Mouse (Mus musculus) left cerebral cortex, postnatal 10 days (tissue): ENCODE measurements at regions not wholly inside any gene's neighbourhood (a gene's known extent, or its start where the extent isn't known, plus 50 kb on each side); places are given as distances from the start of the nearest gene placed in this dataset.

ENCODE experiments used
- DNase-seq, 2 experiments: peaks; one replicate each; pipeline ENCODE4 v3.0.0; 2021 to 2022; ENCODE audit warnings: low spot score in 2 of 2, mixed read lengths in 1 of 2; ENCODE audit errors: extremely low spot score in 1 of 2
- intact Hi-C: fragments of 180-260 bp; cut with DNase I; formaldehyde crosslinking; loops from one replicate; pipeline ENCODE4 v1.15.1; 2025

- DNase-seq: no peak
- intact Hi-C loops: no loop called here
Observed at GRCm38 (mm10) chr19:20310653-20311052, 80.1 kb downstream of the Anxa1 start.

- DNase-seq: peak in 1 of 2 experiments; percentile 1
Observed at GRCm38 (mm10) chr19:20300066-20300651, 90.6 kb downstream of the Anxa1 start.

GRCm38 (mm10) chr19:20298431-20298830 is 92.3 kb downstream of the Anxa1 start:
- no peak for DNase-seq
- intact Hi-C loops: no loop called here

More at GRCm38 (mm10) chr19:20300066-20300651, 90.6 kb downstream of the Anxa1 start:
- intact Hi-C loops: no loop called here

GRCm38 (mm10) chr19:20285188-20285587 is 105.6 kb downstream of the Anxa1 start:
- intact Hi-C loops: no loop called here
- no peak for DNase-seq

GRCm38 (mm10) chr19:20283105-20283504 is 107.6 kb downstream of the Anxa1 start:
- intact Hi-C loops: no loop called here
- no peak for DNase-seq

- intact Hi-C loops: no loop called here
- no peak for DNase-seq
Observed at GRCm38 (mm10) chr19:20261586-20261985, 129.2 kb downstream of the Anxa1 start.

- intact Hi-C loops: no loop called here
- no peak for DNase-seq
Observed at GRCm38 (mm10) chr19:20252151-20252550, 138.6 kb downstream of the Anxa1 start.

- DNase-seq: no peak
Observed at GRCm38 (mm10) chr19:20243817-20244216, 146.9 kb downstream of the Anxa1 start.

GRCm38 (mm10) chr19:20241266-20241665 is 149.5 kb downstream of the Anxa1 start:
- intact Hi-C loops: no loop called here
- DNase-seq: no peak

More at GRCm38 (mm10) chr19:20243817-20244216, 146.9 kb downstream of the Anxa1 start:
- intact Hi-C loops: no loop called here

- DNase-seq: no peak
- intact Hi-C loops: no loop called here
Observed at GRCm38 (mm10) chr19:20240471-20240870, 150.3 kb downstream of the Anxa1 start.

GRCm38 (mm10) chr19:20239396-20239795 is 151.3 kb downstream of the Anxa1 start:
- intact Hi-C loops: no loop called here
- DNase-seq: no peak

GRCm38 (mm10) chr19:20226756-20227155 is 164.0 kb downstream of the Anxa1 start:
- DNase-seq: no peak
- intact Hi-C loops: no loop called here

GRCm38 (mm10) chr19:20217389-20217788 is 173.4 kb downstream of the Anxa1 start:
- intact Hi-C loops: no loop called here
- no peak for DNase-seq

GRCm38 (mm10) chr19:20194511-20194910 is 196.2 kb downstream of the Anxa1 start:
- intact Hi-C loops: no loop called here
- no peak for DNase-seq

GRCm38 (mm10) chr19:20181854-20182253 is 208.9 kb downstream of the Anxa1 start:
- intact Hi-C loops: no loop called here
- DNase-seq: no peak

- DNase-seq: no peak
- intact Hi-C loops: no loop called here
Observed at GRCm38 (mm10) chr19:20161502-20161901, 229.2 kb downstream of the Anxa1 start.

- intact Hi-C loops: no loop called here
- no peak for DNase-seq
Observed at GRCm38 (mm10) chr19:20156398-20156937, 234.3 kb downstream of the Anxa1 start.

- intact Hi-C loops: no loop called here
- no peak for DNase-seq
Observed at GRCm38 (mm10) chr19:20139506-20139905, 251.2 kb downstream of the Anxa1 start.

- no peak for DNase-seq
- intact Hi-C loops: no loop called here
Observed at GRCm38 (mm10) chr19:20123546-20124195, 267.1 kb downstream of the Anxa1 start.

GRCm38 (mm10) chr19:20122475-20122874 is 268.3 kb downstream of the Anxa1 start:
- intact Hi-C loops: no loop called here
- no peak for DNase-seq
